ENCODE assay signal across 28 mouse cellular contexts in genomic region chr4:82886148-82886547, GRCm38 (mm10). TPM values are rescaled to one million over a fixed set of nuclear protein-coding genes. Genes with fewer than 3 reads are reported as not detected.
A peak's percentile ranks its signal among the peaks of the same experiment; 100 is the strongest.
DNase-seq lines count a peak whose midpoint lies in the region; ATAC-seq lines count a peak whose summit lies in the region.
"Had no signal": no experiment of that assay in that cellular context is flagged by ENCODE, and none has a peak within 500 bp of the region (broad histone marks: within the 10 kb centered on the region; RNA-seq: fewer than 3 reads in every experiment).

No protein-coding gene starts in this region.

- no peak for ATAC-seq in midbrain, embryonic 11.5 days (ENCODE audit: low FRiP score)
- no peak for ATAC-seq in midbrain, embryonic 13.5 days
- no peak for ATAC-seq in megakaryocyte, adult 5-6 weeks (ENCODE audit: poor library complexity, severe bottlenecking)
- no peak for ATAC-seq in activated CD4-positive, CD25-positive, alpha-beta regulatory T cell, adult 4 months
- ATAC-seq: CD4-positive, CD25-positive, alpha-beta regulatory T cell, adult 4 months; Patski had no signal

- H3K4me3 ChIP-seq in midbrain, embryonic 11.5 days (ENCODE audit: low read depth, low read length): no peak overlapping the region
- no peak overlapping the region for H3K4me3 ChIP-seq in midbrain, embryonic 13.5 days (replicated peaks)

- H3K4me2 ChIP-seq in midbrain, embryonic 11.5 days: no peak overlapping the region
- H3K4me2 ChIP-seq in midbrain, embryonic 13.5 days (replicated peaks): no peak overlapping the region

- H3K4me1 ChIP-seq in midbrain, embryonic 11.5 days (ENCODE audit: control insufficient read depth, insufficient read depth, low read length): no peaks in the 10 kb centered on the region
- H3K4me1 ChIP-seq in midbrain, embryonic 13.5 days (replicated peaks): no peaks in the 10 kb centered on the region; the same call in 1 of the 2 replicates

- 69% methylated on average over 2 of the region's 2 CpGs for WGBS in midbrain, embryonic 11.5 days
- 67% methylated on average over 2 of the region's 2 CpGs for WGBS in midbrain, embryonic 13.5 days

- H3K27ac ChIP-seq in midbrain, embryonic 11.5 days (ENCODE audit: low read depth, low read length): no peak overlapping the region
- H3K27ac ChIP-seq in midbrain, embryonic 13.5 days: no peak overlapping the region

- H3K9ac ChIP-seq in midbrain, embryonic 11.5 days (ENCODE audit: low read length): no peak overlapping the region
- no peak overlapping the region for H3K9ac ChIP-seq in midbrain, embryonic 13.5 days (replicated peaks)

- H3K36me3 ChIP-seq in midbrain, embryonic 11.5 days (ENCODE audit: control insufficient read depth, insufficient read depth, low read length): no peaks in the 10 kb centered on the region
- H3K36me3 ChIP-seq in midbrain, embryonic 13.5 days: no peaks in the 10 kb centered on the region
- H3K36me3 ChIP-seq: G1E had no signal

- H3K9me3 ChIP-seq in midbrain, embryonic 11.5 days (ENCODE audit: control insufficient read depth, low read length): no peaks in the 10 kb centered on the region
- H3K9me3 ChIP-seq in midbrain, embryonic 13.5 days: no peaks in the 10 kb centered on the region
- H3K9me3 ChIP-seq: G1E had no signal

- DNase-seq in midbrain, embryonic 11.5 days (ENCODE audit: low spot score, missing footprints): peak; percentile 33
- peak; percentile 16 for DNase-seq in ES-CJ7 (ENCODE audit: low read depth, low spot score)
- peak; percentile 71 for DNase-seq in R1 (ENCODE audit: low read depth, low spot score)
- peak; percentile 34 for DNase-seq in ZHBTc4 (ENCODE audit: low read depth, low spot score)
- DNase-seq in spleen, postnatal 36 days (ENCODE audit: low spot score in 2 of 2): no peak
- DNase-seq: adrenal gland, adult 2 months; adrenal gland, adult 8-10 months; adrenal gland, postnatal 10 days; adrenal gland, postnatal 14 days; adrenal gland, postnatal 25 days; adrenal gland, postnatal 36 days; B cell, adult 2 months; cerebellum, adult 11 months; cerebellum, adult 11-12 months; cerebellum, adult 18-20 months; cerebellum, adult 2 months; cerebellum, adult 8-10 months; cerebellum, adult 9-10 months had no signal

- H3K27me3 ChIP-seq in midbrain, embryonic 11.5 days (ENCODE audit: control insufficient read depth, insufficient read depth, low read length): no peaks in the 10 kb centered on the region
- no peaks in the 10 kb centered on the region for H3K27me3 ChIP-seq in midbrain, embryonic 13.5 days
- H3K27me3 ChIP-seq: CH12.LX, Patski had no signal

RNA-seq across cellular contexts. Expression of gene Cer1, which starts 1.2 kb away (rescaled TPM):
- polyA plus RNA-seq in midbrain, embryonic 11.5 days (2014; fragmentation: Nextera tagmentation; extraction: Ambion mirVana): not detected in 2 replicates
- 0.08 TPM in 1 of 2 replicates, not detected in the other for polyA plus RNA-seq in midbrain, embryonic 13.5 days (2015; fragmentation: Nextera tagmentation; extraction: Ambion mirVana)
- not detected in 2 replicates for total RNA-seq in megakaryocyte, adult 5-6 weeks (2015)
- not detected in 2 replicates for total RNA-seq in megakaryocyte, adult 5-6 weeks (2017)
- not detected for polyA plus RNA-seq in activated CD4-positive, CD25-positive, alpha-beta regulatory T cell, adult 4 months (2017; shearing (Covaris generic))
- total RNA-seq: adrenal gland, adult 18-20 months; adrenal gland, adult 2 months; adrenal gland, adult 8-10 months; adrenal gland, postnatal 10 days; adrenal gland, postnatal 14 days; adrenal gland, postnatal 25 days; adrenal gland, postnatal 36 days; CH12.LX; ES-E14; G1E; MEL had no signal
- polyA plus RNA-seq: adrenal gland, adult 2 months; CD4-positive, CD25-positive, alpha-beta regulatory T cell, adult 4 months; cerebellum, adult 2 months; G1E; Patski had no signal

RNA-seq across cellular contexts. Expression of gene Zdhhc21, which starts 26.4 kb away (rescaled TPM):
- 11.5 and 15.6 TPM in 2 replicates for polyA plus RNA-seq in midbrain, embryonic 11.5 days (2014; fragmentation: Nextera tagmentation; extraction: Ambion mirVana)
- polyA plus RNA-seq in midbrain, embryonic 13.5 days (2015; fragmentation: Nextera tagmentation; extraction: Ambion mirVana): 16.7 and 16.9 TPM in 2 replicates
- 33.4 and 38.2 TPM in 2 replicates for total RNA-seq in megakaryocyte, adult 5-6 weeks (2015)
- 24.7 and 33.2 TPM in 2 replicates for total RNA-seq in megakaryocyte, adult 5-6 weeks (2017)
- polyA plus RNA-seq in activated CD4-positive, CD25-positive, alpha-beta regulatory T cell, adult 4 months (2017; shearing (Covaris generic)): 10 to 100 TPM; 11.0 to 14.0 TPM

Comparison
In these comparisons a context has a peak if more than half of its experiments do, and no peak if none do; other contexts are left out.
1. DNase-seq: peak in midbrain, embryonic 11.5 days (single experiment), ES-CJ7 (single experiment), R1 (single experiment) and ZHBTc4 (single experiment); none in spleen, postnatal 36 days (0 of 2).